ENCODE assay signal across 8 mouse cellular contexts in the genomic region with DNA sequence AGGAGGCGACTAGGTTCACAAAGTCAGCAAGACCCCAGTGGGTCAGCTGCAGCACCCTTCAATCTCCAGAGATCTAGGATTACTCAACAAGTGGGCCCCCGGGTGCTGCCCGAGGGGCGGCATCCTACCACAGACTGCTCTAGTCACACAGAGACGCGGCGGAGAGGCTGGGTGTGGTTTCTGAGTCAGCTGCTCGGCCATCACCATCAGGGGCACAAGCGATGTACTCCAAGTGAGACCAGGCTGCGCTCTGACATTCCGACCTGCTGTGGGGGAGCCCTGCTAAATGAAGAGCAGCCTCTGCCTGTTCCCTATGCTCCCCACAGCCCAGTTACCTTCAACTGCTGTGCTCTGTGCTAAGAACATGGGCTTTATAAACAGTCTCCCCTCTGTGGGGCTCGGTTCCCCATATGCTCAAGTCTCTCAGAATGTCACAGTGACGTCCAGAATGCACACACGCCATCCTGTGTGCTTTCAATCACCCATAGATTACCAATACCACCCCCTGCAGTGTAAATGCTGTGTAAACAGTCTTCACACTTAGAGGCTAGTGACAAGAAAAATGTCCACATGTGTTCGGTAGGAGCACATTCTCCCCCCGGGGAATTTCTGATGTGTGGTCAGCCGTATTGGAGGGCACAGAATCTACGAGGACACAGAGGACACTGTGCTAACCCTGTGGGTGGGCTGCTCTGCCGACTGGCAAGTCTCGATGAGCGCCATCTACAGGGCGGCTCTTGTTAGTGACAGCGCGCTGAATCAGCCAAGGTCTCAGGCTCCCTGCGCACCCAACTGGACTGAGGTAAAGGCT. TPM values are rescaled to one million over a fixed set of nuclear protein-coding genes. Genes with fewer than 3 reads are reported as not detected.
A peak's percentile ranks its signal among the peaks of the same experiment; 100 is the strongest.
DNase-seq lines count a peak whose midpoint lies in the region; ATAC-seq lines count a peak whose summit lies in the region.

No protein-coding gene starts in this region.

- H3K9ac ChIP-seq in forebrain, embryonic 14.5 days (ENCODE audit: low read length): no peak overlapping the region
- no peak overlapping the region for H3K9ac ChIP-seq in hindbrain, embryonic 12.5 days

- DNase-seq in NIH3T3 (ENCODE audit: low read depth): peak; percentile 76
- DNase-seq in c-Kit-positive CD71-positive TER-119-negative erythroid progenitor cells, embryonic 14.5 days (ENCODE audit: low read depth): peak; percentile 25
- peak; percentile 85 for DNase-seq in forebrain, embryonic 14.5 days (ENCODE audit: low spot score)
- DNase-seq in layer of hippocampus, postnatal 36 days: peak; percentile 65 to 68
- peak; percentile 76 for DNase-seq in right cerebral cortex, postnatal 14 days

- H3K4me2 ChIP-seq in forebrain, embryonic 14.5 days (ENCODE audit: low read length): no peak overlapping the region
- no peak overlapping the region for H3K4me2 ChIP-seq in hindbrain, embryonic 12.5 days (replicated peaks)

- H3K27ac ChIP-seq in forebrain, embryonic 14.5 days (ENCODE audit: low read depth, low read length): no peak overlapping the region
- no peak overlapping the region for H3K27ac ChIP-seq in hindbrain, embryonic 12.5 days

- H3K36me3 ChIP-seq in forebrain, embryonic 14.5 days (ENCODE audit: control insufficient read depth, insufficient read depth, low read length): no peaks in the 10 kb centered on the region
- H3K36me3 ChIP-seq in hindbrain, embryonic 12.5 days: no peaks in the 10 kb centered on the region

- H3K9me3 ChIP-seq in forebrain, embryonic 14.5 days (replicated peaks; ENCODE audit: control insufficient read depth, low read length): no peaks in the 10 kb centered on the region
- no peaks in the 10 kb centered on the region for H3K9me3 ChIP-seq in hindbrain, embryonic 12.5 days (replicated peaks)

- H3K27me3 ChIP-seq in forebrain, embryonic 14.5 days (replicated peaks; ENCODE audit: control insufficient read depth, insufficient read depth, low read length): no peaks in the 10 kb centered on the region
- H3K27me3 ChIP-seq in hindbrain, embryonic 12.5 days: no peaks in the 10 kb centered on the region

- ATAC-seq in forebrain, embryonic 14.5 days: peak; percentile 52
- peak; percentile 20 for ATAC-seq in hindbrain, embryonic 12.5 days (ENCODE audit: low FRiP score)
- ATAC-seq in megakaryocyte progenitor cell, adult 5-6 weeks (replicated peaks; ENCODE audit: poor library complexity): peak; percentile 65
- no peak for ATAC-seq in monocyte, adult 5-6 weeks (replicated peaks; ENCODE audit: insufficient number of reproducible peaks, low FRiP score, low TSS enrichment, poor library complexity, severe bottlenecking)

- no peak overlapping the region for H3K4me3 ChIP-seq in forebrain, embryonic 14.5 days (ENCODE audit: low read depth, low read length)
- no peak overlapping the region for H3K4me3 ChIP-seq in hindbrain, embryonic 12.5 days

- 46% methylated on average over 25 of the region's 25 CpGs for WGBS in forebrain, embryonic 14.5 days
- 42% methylated on average over 25 of the region's 25 CpGs for WGBS in hindbrain, embryonic 12.5 days

- peaks cover 24% of the 10 kb centered on the region for H3K4me1 ChIP-seq in forebrain, embryonic 14.5 days (ENCODE audit: control insufficient read depth, insufficient read depth, low read length)
- peaks cover 58% of the 10 kb centered on the region for H3K4me1 ChIP-seq in hindbrain, embryonic 12.5 days

RNA-seq across cellular contexts. Expression of gene Tbc1d16, which starts 41.1 kb away (rescaled TPM):
- 24.6 and 35.8 TPM in 2 replicates for polyA plus RNA-seq in forebrain, embryonic 14.5 days (2014; fragmentation: Nextera tagmentation; extraction: Ambion mirVana)
- 34.7 and 36.7 TPM in 2 replicates for polyA plus RNA-seq in hindbrain, embryonic 12.5 days (2016; fragmentation: Nextera tagmentation; extraction: Ambion mirVana)
- total RNA-seq in layer of hippocampus, postnatal 36 days (2021): 10 to 100 TPM; 47.9 to 50.9 TPM
- 1.9 and 2.1 TPM in 2 replicates for total RNA-seq in megakaryocyte progenitor cell, adult 5-6 weeks (2015)
- 2.1 and 3.0 TPM in 2 replicates for total RNA-seq in megakaryocyte progenitor cell, adult 5-6 weeks (2017)
- 0.21 to 0.86 TPM (median 0.49 TPM) in 3 replicates for total RNA-seq in monocyte, adult 5-6 weeks (2017)

RNA-seq across cellular contexts. Expression of gene Ccdc40, which starts 41.2 kb away (rescaled TPM):
- 11.0 and 12.5 TPM in 2 replicates for polyA plus RNA-seq in forebrain, embryonic 14.5 days (2014; fragmentation: Nextera tagmentation; extraction: Ambion mirVana)
- polyA plus RNA-seq in hindbrain, embryonic 12.5 days (2016; fragmentation: Nextera tagmentation; extraction: Ambion mirVana): 19.1 and 20.5 TPM in 2 replicates
- 1 to 10 TPM; 1.6 to 2.3 TPM for total RNA-seq in layer of hippocampus, postnatal 36 days (2021)
- total RNA-seq in megakaryocyte progenitor cell, adult 5-6 weeks (2015): 4.4 and 4.9 TPM in 2 replicates
- 11.2 and 14.3 TPM in 2 replicates for total RNA-seq in megakaryocyte progenitor cell, adult 5-6 weeks (2017)
- 0.96 to 2.3 TPM (median 1.8 TPM) in 3 replicates for total RNA-seq in monocyte, adult 5-6 weeks (2017)

Comparison
In these comparisons a context has a peak if more than half of its experiments do, and no peak if none do; other contexts are left out.
1. DNase-seq: peak in every context shown above with its lines; median percentile 85 in forebrain, embryonic 14.5 days; 76 in NIH3T3; 76 in right cerebral cortex, postnatal 14 days; 66 in layer of hippocampus, postnatal 36 days; 25 in c-Kit-positive CD71-positive TER-119-negative erythroid progenitor cells, embryonic 14.5 days.
2. RNA of gene Tbc1d16, which starts 41.1 kb away (total RNA-seq): 47.9 to 50.9 TPM in layer of hippocampus, postnatal 36 days; 1.9 to 3.0 TPM in megakaryocyte progenitor cell, adult 5-6 weeks and 0.21 to 0.86 TPM in monocyte, adult 5-6 weeks; every median in the first group is over 10 times any median in the second.